Mouse (Mus musculus): Measurements from ENCODE around the gene Arid3c.

Arid3c gene

GRCm38 (mm10) chr4:41745021-41745420 is 14.1 kb upstream of the Arid3c start:
- DNase-seq (ENCODE audit: low spot score), result no peak

GRCm38 (mm10) chr4:41744131-41744530 is 13.2 kb upstream of the Arid3c start:
- no peak for DNase-seq (ENCODE audit: low spot score)

- peak; percentile 88 for DNase-seq (ENCODE audit: low spot score)
These were observed 10.2 kb upstream of the Arid3c start for GRCm38 (mm10) chr4:41741158-41741560.

GRCm38 (mm10) chr4:41740380-41741157 is 9.6 kb upstream of the Arid3c start:
- peak; percentile 78 for DNase-seq (ENCODE audit: low spot score)

GRCm38 (mm10) chr4:41739260-41739659 is 8.3 kb upstream of the Arid3c start:
- no peak for DNase-seq (ENCODE audit: low spot score)

GRCm38 (mm10) chr4:41738256-41738603 is 7.3 kb upstream of the Arid3c start:
- no peak for DNase-seq (ENCODE audit: low spot score)

GRCm38 (mm10) chr4:41737602-41738255 is 6.8 kb upstream of the Arid3c start:
- DNase-seq (ENCODE audit: low spot score), result peak; percentile 82

- no peak for DNase-seq (ENCODE audit: low spot score)
These were observed 3.9 kb downstream of the Arid3c start for GRCm38 (mm10) chr4:41726826-41727621.

GRCm38 (mm10) chr4:41722918-41723351 is 8.0 kb downstream of the Arid3c start, which contains the start of gene Dctn3:
Dctn3 (minus strand) TSS chr4:41723170.
- DNase-seq (ENCODE audit: low spot score), result peak; percentile 83

GRCm38 (mm10) chr4:41716834-41717233 is 14.1 kb downstream of the Arid3c start:
- DNase-seq (ENCODE audit: low spot score), result no peak

- DNase-seq (ENCODE audit: low spot score), result peak; percentile 53
These were observed 15.3 kb downstream of the Arid3c start for GRCm38 (mm10) chr4:41715596-41715995.

- peak; percentile 43 for DNase-seq (ENCODE audit: low spot score)
These were observed 15.9 kb downstream of the Arid3c start for GRCm38 (mm10) chr4:41715082-41715481.

- peak; percentile 69 for DNase-seq (ENCODE audit: low spot score)
These were observed 16.7 kb downstream of the Arid3c start for GRCm38 (mm10) chr4:41714276-41714675.

GRCm38 (mm10) chr4:41713197-41714067 is 17.5 kb downstream of the Arid3c start, which contains the start of gene Rpp25l:
Rpp25l (minus strand) TSS chr4:41713534.
- peak; percentile 92 for DNase-seq (ENCODE audit: low spot score)

- peak; percentile 51 for DNase-seq (ENCODE audit: low spot score)
These were observed 18.3 kb downstream of the Arid3c start for GRCm38 (mm10) chr4:41712421-41713196.

GRCm38 (mm10) chr4:41711705-41712375 is 19.1 kb downstream of the Arid3c start:
- peak; percentile 41 for DNase-seq (ENCODE audit: low spot score)

GRCm38 (mm10) chr4:41710229-41710628 is 20.7 kb downstream of the Arid3c start:
- DNase-seq (ENCODE audit: low spot score), result no peak

- DNase-seq (ENCODE audit: low spot score), result no peak
These were observed 22.7 kb downstream of the Arid3c start for GRCm38 (mm10) chr4:41708192-41708745.

GRCm38 (mm10) chr4:41707011-41707535 is 23.9 kb downstream of the Arid3c start:
- DNase-seq (ENCODE audit: low spot score), result peak; percentile 70
